Mouse (Mus musculus) lung, postnatal 0 days (tissue): ENCODE data around the gene Cmip.

Experiments used
- CTCF ChIP-seq: IDR thresholded peaks from 2 replicates; pipeline ENCODE4 v1.5.1; 2016; ENCODE audit warnings: antibody characterized with exemption, mild to moderate bottlenecking
- EP300 ChIP-seq: IDR thresholded peaks from 2 replicates; pipeline ENCODE4 v1.6.1; 2016; ENCODE audit warnings: antibody characterized with exemption, mild to moderate bottlenecking, control low read depth

GRCm38 (mm10) chr8:117364374-117365160 is 107.7 kb downstream of the Cmip start:
- TF ChIP-seq CTCF, result no peak
- TF ChIP-seq EP300, result no peak
